Mouse (Mus musculus): ENCODE results near the gene Cask. TPM values are rescaled to one million over a fixed set of nuclear protein-coding genes. Genes with fewer than 3 reads are reported as not detected.

Gene Cask
- polyA plus RNA-seq, 1 experiment from 2014 or later: 0.99 TPM

DNA sequence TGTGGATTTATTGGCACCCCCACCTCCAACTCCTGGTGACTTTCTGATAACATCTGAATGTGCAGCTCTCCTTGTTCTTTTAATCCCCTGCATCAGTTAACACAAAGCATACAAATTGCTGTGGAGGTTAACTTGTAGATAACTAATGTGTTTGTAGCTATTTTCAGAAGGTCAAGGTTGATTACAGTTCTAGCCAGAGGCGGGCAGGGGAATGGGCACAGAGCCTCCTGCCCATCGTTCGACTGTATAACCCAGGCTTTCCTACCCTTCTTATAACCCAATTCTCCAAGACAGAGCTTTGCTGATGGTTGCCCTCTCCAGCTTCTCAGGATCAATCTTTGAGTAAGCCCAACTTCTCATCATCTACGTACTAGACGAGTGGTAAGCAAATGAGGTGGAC lies 190.1 kb downstream of the Cask start, which contains the start of gene Gpr82:
TSS of gene Gpr82 (plus strand) at position 301 of the 400 bp plus-strand sequence.
- DNase-seq: no peak

DNA sequence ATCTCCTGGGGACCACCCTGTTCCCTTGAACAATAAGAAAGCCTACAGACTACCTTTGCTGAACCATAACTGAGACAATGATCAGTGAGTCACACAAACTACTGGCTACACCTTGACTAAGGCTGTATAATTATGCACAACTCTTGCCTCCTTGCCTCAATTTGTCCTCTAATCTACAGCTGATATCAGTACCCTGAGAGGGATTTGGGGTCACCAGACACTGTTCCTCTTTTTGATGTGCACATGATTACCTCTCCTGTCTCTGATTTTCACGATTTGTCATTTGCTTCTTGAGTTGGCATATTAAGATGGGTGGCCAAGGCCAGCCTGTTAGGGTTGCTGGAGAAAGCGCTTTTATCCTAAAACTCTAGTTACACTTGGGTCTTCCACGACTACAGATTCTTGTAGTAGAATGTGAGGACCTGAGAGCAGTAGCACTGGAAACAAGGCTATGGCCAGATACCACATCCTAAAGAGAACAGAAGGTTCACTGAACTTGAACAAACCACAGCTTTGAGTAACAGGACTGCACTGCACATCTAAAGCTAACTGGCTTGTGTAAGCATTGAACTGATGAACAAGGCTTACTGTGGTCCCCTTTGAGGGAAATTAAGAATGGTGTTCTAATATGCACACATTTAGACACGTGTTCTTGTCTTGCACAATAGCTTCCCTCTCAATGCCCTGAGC lies 191.8 kb downstream of the Cask start:
- no peak for DNase-seq
- 58% methylated on average over 4 of the region's 4 CpGs for WGBS (ENCODE audit: insufficient replicate concordance)

More for the DNA sequence above, 190.1 kb downstream of the Cask start, which contains the start of gene Gpr82:
- H3K27me3 ChIP-seq: no peaks in the 10 kb centered on the region
- no peaks in the 10 kb centered on the region for H3K9me3 ChIP-seq (replicated peaks)
- no peak within 1 kb of the TSS for H3K27ac ChIP-seq
- H3K4me3 ChIP-seq (replicated peaks): no peak within 1 kb of the TSS
- H3K4me2 ChIP-seq: no peak within 1 kb of the TSS
- H3K9ac ChIP-seq: no peak within 1 kb of the TSS
- peaks cover 11% of the 10 kb centered on the region for H3K4me1 ChIP-seq (replicated peaks)
- 81% methylated on average over 5 of the region's 5 CpGs for WGBS (ENCODE audit: insufficient replicate concordance)
- no peak for ATAC-seq (ENCODE audit: low read depth)
- H3K36me3 ChIP-seq: no peaks in the 10 kb centered on the region

DNA sequence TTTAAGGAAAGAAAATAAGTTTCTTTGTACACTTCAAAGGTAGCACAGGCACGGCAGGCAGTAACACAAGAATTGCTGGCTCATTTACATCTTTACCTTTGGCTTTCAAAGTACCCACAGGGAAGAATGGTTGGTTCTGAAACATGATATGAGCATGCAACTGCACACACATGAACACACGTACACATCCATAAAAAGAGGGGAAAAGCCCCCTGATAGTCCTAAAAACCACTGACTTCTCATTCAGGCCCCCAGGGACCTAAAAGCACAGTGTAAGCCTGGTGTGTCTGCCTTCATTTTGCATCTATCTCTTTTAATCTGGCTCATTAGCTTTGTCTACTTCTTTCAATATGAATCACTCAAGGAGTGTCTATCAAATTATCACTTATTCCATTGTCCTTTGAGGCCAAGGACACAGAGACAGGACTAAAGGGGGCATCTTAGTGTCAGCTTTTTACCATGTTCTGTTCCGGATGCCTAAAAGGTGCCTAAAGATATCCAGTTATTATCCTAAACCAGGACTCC lies 192.5 kb downstream of the Cask start:
- Histone ChIP-seq H3K4me3 (replicated peaks) (no peak overlapping the region), H3K9ac (no peak overlapping the region), H3K9me3 (replicated peaks) (no peaks in the 10 kb centered on the region), H3K36me3 (no peaks in the 10 kb centered on the region), H3K4me1 (replicated peaks) (peaks cover 19% of the 10 kb centered on the region), H3K27me3 (no peaks in the 10 kb centered on the region), H3K27ac (no peak overlapping the region), H3K4me2 (no peak overlapping the region)
- no peak for ATAC-seq (ENCODE audit: low read depth)
- no peak for DNase-seq
- 55% methylated on average over 3 of the region's 3 CpGs for WGBS (ENCODE audit: insufficient replicate concordance)

More for the DNA sequence above, 191.8 kb downstream of the Cask start:
- Histone ChIP-seq H3K9ac (no peak overlapping the region), H3K9me3 (replicated peaks) (no peaks in the 10 kb centered on the region), H3K36me3 (no peaks in the 10 kb centered on the region), H3K4me1 (replicated peaks) (peaks cover 19% of the 10 kb centered on the region), H3K4me3 (replicated peaks) (no peak overlapping the region), H3K4me2 (no peak overlapping the region), H3K27ac (no peak overlapping the region), H3K27me3 (no peaks in the 10 kb centered on the region)
- no peak for ATAC-seq (ENCODE audit: low read depth)

DNA sequence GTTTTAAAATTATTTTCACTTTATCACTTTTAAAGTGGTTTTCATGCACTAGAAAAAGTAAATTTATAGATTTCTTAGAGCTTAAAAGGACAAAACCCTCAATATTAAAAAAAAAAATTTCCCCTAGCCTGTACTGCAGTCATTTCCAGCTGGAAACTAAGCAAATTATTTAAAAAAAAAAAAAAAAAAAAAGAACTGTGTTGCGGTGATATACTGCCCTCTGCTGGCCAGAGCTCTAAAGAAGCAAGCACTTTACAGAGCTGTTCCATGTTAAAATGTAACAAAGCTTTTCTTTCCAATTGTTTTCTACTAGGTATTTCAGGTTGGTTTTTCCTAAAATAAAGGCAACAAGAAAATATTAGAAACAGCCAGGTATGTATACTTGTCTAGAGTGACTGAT lies 194.4 kb downstream of the Cask start:
- ATAC-seq (ENCODE audit: low read depth): no peak
- Histone ChIP-seq H3K4me1 (replicated peaks) (peaks cover 25% of the 10 kb centered on the region), H3K36me3 (no peaks in the 10 kb centered on the region), H3K4me3 (replicated peaks) (no peak overlapping the region), H3K4me2 (no peak overlapping the region), H3K9me3 (replicated peaks) (no peaks in the 10 kb centered on the region), H3K9ac (no peak overlapping the region), H3K27ac (no peak overlapping the region), H3K27me3 (no peaks in the 10 kb centered on the region)
- DNase-seq: peak; percentile 15
- 0% methylated on average over 1 of the region's 1 CpGs for WGBS (ENCODE audit: insufficient replicate concordance)

DNA sequence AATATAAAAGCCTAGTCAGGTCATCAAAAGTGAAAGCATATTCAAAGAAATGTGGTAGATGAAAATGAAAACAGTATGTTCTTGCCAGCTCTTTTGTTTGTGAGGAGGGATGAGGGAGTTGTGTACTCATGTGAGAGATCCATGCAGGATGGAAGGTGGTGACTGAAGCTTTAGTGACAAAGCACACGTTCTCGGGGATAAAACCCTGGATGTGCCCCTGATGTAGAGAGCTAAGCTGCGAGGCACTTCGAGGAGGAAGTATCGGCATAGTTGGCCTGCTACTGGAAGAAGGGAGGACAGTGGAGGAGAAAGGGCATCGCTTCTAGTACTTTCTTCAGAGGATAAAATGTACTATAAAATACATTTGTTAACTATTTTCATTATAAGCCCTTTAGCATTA lies 195.3 kb downstream of the Cask start:
- Histone ChIP-seq H3K36me3 (no peaks in the 10 kb centered on the region), H3K27ac (no peak overlapping the region), H3K4me2 (peak overlapping the region; percentile 42), H3K4me1 (replicated peaks) (peaks cover 25% of the 10 kb centered on the region), H3K9me3 (replicated peaks) (no peaks in the 10 kb centered on the region), H3K4me3 (replicated peaks) (no peak overlapping the region), H3K27me3 (no peaks in the 10 kb centered on the region), H3K9ac (peak overlapping the region; percentile 45; the same call in 1 of the 2 replicates)
- WGBS (ENCODE audit: insufficient replicate concordance): 44% methylated on average over 6 of the region's 6 CpGs
- DNase-seq (no peak), ATAC-seq (ENCODE audit: low read depth) (no peak)

GRCm38 (mm10) chrX:13655005-13655421 lies 196.2 kb downstream of the Cask start:
- ATAC-seq (ENCODE audit: low read depth) (peak; percentile 43; the same call in 1 of the 2 replicates), DNase-seq (no peak)
- Histone ChIP-seq H3K36me3 (no peaks in the 10 kb centered on the region), H3K4me2 (no peak overlapping the region), H3K4me1 (replicated peaks) (peaks cover 25% of the 10 kb centered on the region), H3K4me3 (replicated peaks) (no peak overlapping the region), H3K27me3 (no peaks in the 10 kb centered on the region), H3K9ac (no peak overlapping the region), H3K9me3 (replicated peaks) (no peaks in the 10 kb centered on the region), H3K27ac (peak overlapping the region; percentile 34; the same call in 1 of the 2 replicates)
- WGBS (ENCODE audit: insufficient replicate concordance): 36% methylated on average over 3 of the region's 3 CpGs

DNA sequence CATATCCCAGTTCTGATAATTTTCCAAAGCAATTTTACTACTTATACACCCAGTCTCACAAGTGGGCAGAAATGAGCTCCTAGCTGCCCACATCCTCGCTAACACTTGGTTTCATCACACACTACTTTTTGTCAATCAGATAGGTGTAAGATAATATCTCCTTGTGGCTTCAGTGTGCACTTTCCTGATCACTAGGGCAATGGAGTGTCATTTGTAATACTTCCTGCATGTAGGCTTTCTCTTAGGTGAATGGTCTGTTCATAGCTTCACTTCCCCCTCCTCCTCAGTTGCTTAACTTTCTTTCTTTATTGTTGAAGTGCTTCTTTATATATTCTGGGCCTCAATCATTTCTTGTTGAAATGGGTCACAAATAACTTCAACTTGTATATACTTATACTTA lies 198.9 kb downstream of the Cask start:
- no peaks in the 10 kb centered on the region for H3K27me3 ChIP-seq
- no peak for ATAC-seq (ENCODE audit: low read depth)
- H3K4me3 ChIP-seq (replicated peaks): no peak overlapping the region
- no peak overlapping the region for H3K27ac ChIP-seq
- whole genome bisulfite sequencing (ENCODE audit: insufficient replicate concordance): 63% methylated on average over 1 of the region's 1 CpGs
- peaks cover 15% of the 10 kb centered on the region for H3K4me1 ChIP-seq (replicated peaks)
- no peaks in the 10 kb centered on the region for H3K36me3 ChIP-seq
- no peak for DNase-seq
- H3K4me2 ChIP-seq: no peak overlapping the region
- no peaks in the 10 kb centered on the region for H3K9me3 ChIP-seq (replicated peaks)
- H3K9ac ChIP-seq: no peak overlapping the region

DNA sequence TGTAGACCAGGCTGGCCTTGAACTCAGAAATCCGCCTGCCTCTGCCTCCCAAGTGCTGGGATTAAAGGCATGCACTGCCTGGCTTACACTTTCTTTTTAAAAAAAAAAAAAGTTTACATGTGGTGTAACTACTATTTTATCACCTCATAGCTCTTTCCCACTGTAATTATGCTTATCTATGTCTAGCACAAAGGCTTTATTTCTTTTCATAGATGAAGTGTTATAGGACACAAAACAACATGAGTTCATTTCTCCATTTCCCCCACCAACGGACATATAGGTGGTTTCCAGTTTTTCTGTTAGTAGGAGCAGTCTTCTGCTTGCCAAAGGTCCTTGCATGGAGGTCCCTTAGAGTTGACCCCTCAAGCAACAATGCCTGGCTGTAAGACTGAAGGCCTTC lies 199.3 kb downstream of the Cask start:
- H3K9me3 ChIP-seq (replicated peaks): no peaks in the 10 kb centered on the region
- no peak for DNase-seq
- H3K4me2 ChIP-seq: no peak overlapping the region
- no peak overlapping the region for H3K9ac ChIP-seq
- 36% methylated on average over 2 of the region's 2 CpGs for WGBS (ENCODE audit: insufficient replicate concordance)
- no peaks in the 10 kb centered on the region for H3K27me3 ChIP-seq
- H3K4me1 ChIP-seq (replicated peaks): peaks cover 15% of the 10 kb centered on the region
- H3K4me3 ChIP-seq (replicated peaks): no peak overlapping the region
- H3K27ac ChIP-seq: no peak overlapping the region
- no peaks in the 10 kb centered on the region for H3K36me3 ChIP-seq
- ATAC-seq (ENCODE audit: low read depth): no peak

DNA sequence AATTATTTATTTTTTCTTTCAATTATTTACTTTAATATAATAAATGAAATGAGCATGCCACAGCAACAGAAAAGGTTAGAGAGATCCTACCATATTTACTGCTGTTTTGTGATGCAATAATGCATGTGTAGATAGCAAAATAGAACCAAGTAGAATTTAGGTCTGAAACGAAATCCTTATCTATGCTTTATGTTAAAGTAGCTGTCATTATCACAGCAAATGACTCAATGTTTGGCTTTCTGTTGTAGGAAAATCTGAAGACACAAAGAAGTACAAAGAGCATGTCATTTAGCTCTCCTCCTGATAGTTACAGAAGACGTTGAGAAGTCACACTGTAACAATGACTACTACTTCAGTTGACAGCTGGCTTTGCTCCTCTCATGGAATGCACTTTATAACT lies 212.3 kb downstream of the Cask start:
- 28% methylated on average over 2 of the region's 2 CpGs for WGBS (ENCODE audit: insufficient replicate concordance)
- Histone ChIP-seq H3K27me3 (no peaks in the 10 kb centered on the region), H3K9me3 (replicated peaks) (no peaks in the 10 kb centered on the region), H3K4me1 (replicated peaks) (no peaks in the 10 kb centered on the region), H3K36me3 (no peaks in the 10 kb centered on the region), H3K27ac (no peak overlapping the region), H3K4me2 (no peak overlapping the region), H3K9ac (no peak overlapping the region), H3K4me3 (replicated peaks) (no peak overlapping the region)
- ATAC-seq (ENCODE audit: low read depth) (no peak), DNase-seq (no peak)

- no peaks in the 10 kb centered on the region for H3K9me3 ChIP-seq (replicated peaks)
- H3K4me3 ChIP-seq (replicated peaks): no peak overlapping the region
- no peak overlapping the region for H3K4me2 ChIP-seq
- DNase-seq (no peak), ATAC-seq (ENCODE audit: low read depth) (no peak)
- WGBS (ENCODE audit: insufficient replicate concordance): 38% methylated on average over 1 of the region's 1 CpGs
- no peaks in the 10 kb centered on the region for H3K27me3 ChIP-seq
- no peaks in the 10 kb centered on the region for H3K4me1 ChIP-seq (replicated peaks)
- no peaks in the 10 kb centered on the region for H3K36me3 ChIP-seq
- H3K9ac ChIP-seq: no peak overlapping the region
- H3K27ac ChIP-seq: no peak overlapping the region
Observed at GRCm38 (mm10) chrX:13636398-13636797, 214.8 kb downstream of the Cask start.

GRCm38 (mm10) chrX:13631599-13632283 lies 219.4 kb downstream of the Cask start, which contains the start of gene Gpr34:
Gene Gpr34, plus strand, starts transcription at chrX:13632089.
- no peaks in the 10 kb centered on the region for H3K36me3 ChIP-seq
- no peak for DNase-seq
- no peak within 1 kb of the TSS for H3K4me3 ChIP-seq (replicated peaks)
- no peaks in the 10 kb centered on the region for H3K4me1 ChIP-seq (replicated peaks)
- WGBS (ENCODE audit: insufficient replicate concordance): 25% methylated on average over 5 of the region's 5 CpGs
- H3K9me3 ChIP-seq (replicated peaks): no peaks in the 10 kb centered on the region
- H3K9ac ChIP-seq: no peak within 1 kb of the TSS
- ATAC-seq (ENCODE audit: low read depth): no peak
- H3K27ac ChIP-seq: no peak within 1 kb of the TSS
- H3K4me2 ChIP-seq: no peak within 1 kb of the TSS
- H3K27me3 ChIP-seq: no peaks in the 10 kb centered on the region
